Mouse (Mus musculus): ENCODE data around the gene Klf7.

Gene Klf7

DNA sequence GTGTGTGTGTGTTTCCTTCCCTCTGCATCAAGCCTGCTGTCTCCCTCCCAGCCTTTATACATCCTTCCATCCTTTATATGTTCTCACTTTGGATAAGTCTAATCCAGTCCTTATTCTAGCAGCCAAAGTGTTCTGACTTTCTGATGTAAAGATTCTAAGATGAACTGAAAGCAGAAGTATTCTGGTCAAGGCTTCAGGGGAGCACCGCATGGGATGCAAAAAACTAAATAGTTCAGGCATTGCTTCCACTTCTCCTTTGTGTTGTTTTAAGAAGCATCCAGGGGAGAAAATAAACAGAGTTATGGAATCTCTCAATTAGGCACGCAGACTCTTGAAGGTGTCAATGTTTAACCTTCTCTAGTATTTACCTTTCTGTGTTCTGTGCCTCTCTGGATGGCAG lies 141.3 kb downstream of the Klf7 start:
- in situ Hi-C loops (cut with MseI, MboI): no loop called here

Measured in mouse trophoblast stem cell (cell line).